In genomic region chr17:87369270-87369759, GRCm38 (mm10) we compare ENCODE assay signal across 13 mouse cellular contexts. TPM values are rescaled to one million over a fixed set of nuclear protein-coding genes. Genes with fewer than 3 reads are reported as not detected.
DNase-seq lines count a peak whose midpoint lies in the region; ATAC-seq lines count a peak whose summit lies in the region.
"Had no signal": no experiment of that assay in that cellular context is flagged by ENCODE, and none has a peak within 500 bp of the region (broad histone marks: within the 10 kb centered on the region; RNA-seq: fewer than 3 reads in every experiment).

No protein-coding gene starts in this region.

- ATAC-seq in neural tube, embryonic 15.5 days (ENCODE audit: low FRiP score): no peak
- peak; percentile 60 for ATAC-seq in frontal cortex, adult (ENCODE audit: low TSS enrichment)
- ATAC-seq in inflammation-experienced regulatory T-cells, adult 6 months: no peak

- H3K27me3 ChIP-seq in neural tube, embryonic 15.5 days (replicated peaks): no peaks in the 10 kb centered on the region
- H3K27me3 ChIP-seq: liver, embryonic 15.5 days had no signal

- H3K4me1 ChIP-seq in neural tube, embryonic 15.5 days: peaks cover 51% of the 10 kb centered on the region

- no peak overlapping the region for H3K9ac ChIP-seq in neural tube, embryonic 15.5 days (replicated peaks)
- H3K9ac ChIP-seq: liver, embryonic 15.5 days had no signal

- peak overlapping the region; percentile 18; the same call in 1 of the 2 replicates for H3K27ac ChIP-seq in neural tube, embryonic 15.5 days (replicated peaks)
- H3K27ac ChIP-seq: liver, embryonic 15.5 days had no signal

- WGBS in neural tube, embryonic 15.5 days: 71% methylated on average over 18 of the region's 18 CpGs

- no peaks in the 10 kb centered on the region for H3K36me3 ChIP-seq in neural tube, embryonic 15.5 days

- no peak overlapping the region for H3K4me2 ChIP-seq in neural tube, embryonic 15.5 days
- H3K4me2 ChIP-seq: liver, embryonic 15.5 days had no signal

- no peak overlapping the region for H3K4me3 ChIP-seq in neural tube, embryonic 15.5 days (replicated peaks)
- H3K4me3 ChIP-seq: liver, embryonic 15.5 days had no signal

- H3K9me3 ChIP-seq in neural tube, embryonic 15.5 days (replicated peaks): no peaks in the 10 kb centered on the region
- H3K9me3 ChIP-seq: liver, embryonic 15.5 days had no signal

- DNase-seq in neural tube, embryonic 10.5 days (ENCODE audit: extremely low spot score, low spot score): no peak
- peak; percentile 82 to 91 for DNase-seq in left cerebral cortex, postnatal 14 days (ENCODE audit: low spot score in 2 of 2)
- no peak for DNase-seq in kidney, adult 11 months
- no peak for DNase-seq in cerebellum, postnatal 36 days
- DNase-seq: kidney, adult 18-20 months; spleen, adult 18-20 months had no signal

- intact Hi-C loops in left cerebral cortex, postnatal 14 days (cut with DNase I): loop anchor here (1.0 kb wide), 1 partner anchor 39 kb away; no protein-coding TSS in a partner anchor

RNA-seq across cellular contexts. Expression of gene Stpg4, which starts 58.2 kb away (rescaled TPM):
- 0.26 TPM in 1 of 2 replicates, not detected in the other for polyA plus RNA-seq in neural tube, embryonic 15.5 days (2015; fragmentation: Nextera tagmentation; extraction: Ambion mirVana)
- total RNA-seq in left cerebral cortex, postnatal 14 days (2021): not detected
- polyA plus RNA-seq in inflammation-experienced regulatory T-cells, adult 6 months (2017; shearing (Covaris generic)): under 1 TPM in 1 of 3 experiments, not detected in 2; 0.43 TPM
- total RNA-seq: adrenal gland, adult 18-20 months; ES-E14; heart, adult 8-10 months had no signal
- polyA plus RNA-seq: liver, embryonic 15.5 days had no signal

Comparison
In these comparisons a context has a peak if more than half of its experiments do, and no peak if none do; other contexts are left out.
1. DNase-seq: peak in left cerebral cortex, postnatal 14 days (2 of 2); none in neural tube, embryonic 10.5 days (single experiment), kidney, adult 11 months (single experiment) and cerebellum, postnatal 36 days (0 of 2).